Mouse (Mus musculus) bone marrow macrophage, adult 2 months (primary cell): ENCODE measurements around the gene Gm7030.
"Not testable (repeated sequence)": the region's sequence is repeated elsewhere in the genome, so short reads cannot be mapped to it uniquely, and the experiment has no call there.

Experiments
- CTCF ChIP-seq: IDR thresholded peaks from 2 replicates; pipeline ENCODE4 v1.5.1; 2012; ENCODE audit warnings: low read depth, mild to moderate bottlenecking, low read length, moderate library complexity
- POLR2A ChIP-seq: IDR thresholded peaks from 2 replicates; pipeline ENCODE4 v1.6.1; 2012; ENCODE audit warnings: mild to moderate bottlenecking, low read depth, low read length, borderline replicate concordance

GRCm38 (mm10) chr17:36169094-36169493 lies 39.9 kb upstream of the Gm7030 start:
- not testable (repeated sequence) for TF ChIP-seq CTCF, POLR2A
